Mouse (Mus musculus): ENCODE data around the gene Plekhg6. TPM values are rescaled to one million over a fixed set of nuclear protein-coding genes. Genes with fewer than 3 reads are reported as not detected.

Plekhg6 gene
- total RNA-seq, 2 experiments from 2014 or later = 0.30 to 0.34 TPM

DNA sequence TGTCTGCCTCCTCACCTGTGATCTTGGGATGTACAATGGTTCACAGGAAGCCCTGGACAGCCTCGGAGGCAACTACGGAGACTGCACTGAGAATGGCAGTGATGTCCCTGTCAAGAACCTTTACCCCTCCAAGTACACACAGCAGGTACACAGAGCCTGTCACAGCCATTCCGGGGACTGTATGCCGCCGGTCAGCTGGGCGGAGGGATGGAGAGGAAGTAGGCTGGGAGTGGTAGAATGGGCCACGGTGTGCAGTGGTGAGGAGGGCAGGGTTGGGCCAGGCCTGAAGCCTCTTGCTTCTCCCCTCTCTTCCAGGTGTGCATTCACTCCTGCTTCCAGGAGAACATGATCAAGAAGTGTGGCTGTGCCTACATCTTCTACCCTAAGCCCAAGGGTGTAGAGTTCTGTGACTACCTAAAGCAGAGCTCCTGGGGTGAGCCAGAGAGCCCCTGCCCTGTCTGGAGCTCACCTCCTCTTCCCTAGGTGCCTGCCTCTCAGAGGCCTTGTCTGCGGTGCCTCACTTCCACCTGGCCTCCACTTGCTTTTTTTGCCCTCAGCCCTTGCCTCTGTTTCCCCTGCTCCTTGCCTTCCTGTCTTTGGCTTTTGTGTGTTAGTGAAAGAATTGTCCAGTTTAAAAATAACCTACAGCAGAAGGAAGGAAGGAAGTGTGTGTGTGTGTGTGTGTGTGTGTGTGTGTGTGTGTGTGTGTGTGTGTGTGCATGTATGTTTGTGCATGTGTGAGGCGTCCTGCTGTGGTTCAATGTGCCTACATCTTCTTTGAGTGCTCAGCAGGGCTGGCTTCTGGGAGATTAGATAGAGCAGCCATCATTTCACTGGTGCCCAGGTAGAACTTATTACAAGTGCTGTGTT, 41.6 kb downstream of the Plekhg6 start:
- TF ChIP-seq CTCF (IDR thresholded peaks at IDR 0.05) = no peak
- no peak for DNase-seq (ENCODE audit: extremely low spot score in 1 of 2, low spot score in 2 of 2)
- intact Hi-C loops (cut with DNase I) = no loop called here
- no peak overlapping the region for H3K27ac ChIP-seq
- no peak overlapping the region for H3K4me3 ChIP-seq

DNA sequence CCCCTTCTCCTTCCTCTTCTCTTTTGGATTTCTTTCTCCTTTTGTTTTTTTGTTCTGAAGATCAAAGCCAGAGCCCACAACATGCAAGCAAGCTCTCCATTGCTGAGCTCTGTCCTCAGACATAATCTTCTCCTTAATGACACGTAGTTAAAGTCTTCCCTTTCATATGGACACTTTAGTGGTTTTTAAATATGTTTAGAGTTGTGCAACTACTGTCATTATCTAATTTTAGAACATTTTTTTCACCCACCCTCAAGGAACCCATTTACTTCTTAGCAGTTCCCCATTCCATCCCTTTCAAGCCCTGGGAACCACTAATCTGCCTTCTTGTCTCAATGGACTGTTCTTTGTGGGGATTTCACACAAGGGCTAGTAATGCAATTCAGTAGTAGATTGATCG, 46.2 kb downstream of the Plekhg6 start:
- Histone ChIP-seq H3K27ac (no peak overlapping the region), H3K4me3 (no peak overlapping the region)
- no peak for TF ChIP-seq CTCF (IDR thresholded peaks at IDR 0.05)
- intact Hi-C loops (cut with DNase I) = no loop called here
- DNase-seq (ENCODE audit: extremely low spot score in 1 of 2, low spot score in 2 of 2) = no peak

DNA sequence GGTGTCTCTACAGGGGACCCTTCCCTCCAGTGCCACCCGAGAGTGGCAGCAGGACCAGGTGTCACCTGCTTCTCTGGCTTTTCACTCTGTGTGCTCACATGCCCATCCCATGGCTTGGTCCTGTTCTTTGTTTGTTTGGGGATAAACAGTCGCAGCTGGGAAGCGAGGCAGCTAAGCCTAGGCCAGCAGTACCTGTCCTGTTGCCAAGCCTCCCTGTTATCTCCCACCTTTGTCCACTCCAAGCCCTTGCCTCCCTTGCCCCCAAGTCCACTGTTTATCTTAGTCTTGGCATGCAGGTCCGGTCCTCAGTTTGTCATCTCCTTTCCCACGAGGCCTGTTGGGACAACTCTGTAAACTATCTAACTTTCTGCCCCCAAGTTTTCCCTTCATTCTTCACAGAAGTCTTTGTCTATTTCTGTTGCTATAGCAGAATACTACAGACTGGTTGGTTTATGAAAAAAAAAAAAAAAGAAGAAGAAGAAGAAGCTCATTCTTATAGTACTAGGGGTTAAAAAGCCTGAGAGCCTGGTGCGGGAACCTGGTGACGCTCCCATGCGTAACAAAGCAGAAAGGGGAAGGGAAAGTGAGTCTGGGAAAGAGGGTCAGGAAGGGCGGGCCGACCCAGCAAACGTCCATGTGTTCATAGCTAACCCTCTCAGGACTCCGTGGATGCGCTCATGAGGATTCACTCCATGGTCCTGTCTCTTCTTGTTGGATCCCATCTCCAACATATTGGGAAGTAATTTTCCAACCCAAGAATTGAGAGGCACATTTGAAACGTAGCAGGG, 47.3 kb downstream of the Plekhg6 start:
- no peak overlapping the region for H3K27ac ChIP-seq
- intact Hi-C loops (cut with DNase I) = no loop called here
- no peak overlapping the region for H3K4me3 ChIP-seq
- DNase-seq (ENCODE audit: extremely low spot score in 1 of 2, low spot score in 2 of 2) = no peak
- TF ChIP-seq CTCF (IDR thresholded peaks at IDR 0.05) = no peak

DNA sequence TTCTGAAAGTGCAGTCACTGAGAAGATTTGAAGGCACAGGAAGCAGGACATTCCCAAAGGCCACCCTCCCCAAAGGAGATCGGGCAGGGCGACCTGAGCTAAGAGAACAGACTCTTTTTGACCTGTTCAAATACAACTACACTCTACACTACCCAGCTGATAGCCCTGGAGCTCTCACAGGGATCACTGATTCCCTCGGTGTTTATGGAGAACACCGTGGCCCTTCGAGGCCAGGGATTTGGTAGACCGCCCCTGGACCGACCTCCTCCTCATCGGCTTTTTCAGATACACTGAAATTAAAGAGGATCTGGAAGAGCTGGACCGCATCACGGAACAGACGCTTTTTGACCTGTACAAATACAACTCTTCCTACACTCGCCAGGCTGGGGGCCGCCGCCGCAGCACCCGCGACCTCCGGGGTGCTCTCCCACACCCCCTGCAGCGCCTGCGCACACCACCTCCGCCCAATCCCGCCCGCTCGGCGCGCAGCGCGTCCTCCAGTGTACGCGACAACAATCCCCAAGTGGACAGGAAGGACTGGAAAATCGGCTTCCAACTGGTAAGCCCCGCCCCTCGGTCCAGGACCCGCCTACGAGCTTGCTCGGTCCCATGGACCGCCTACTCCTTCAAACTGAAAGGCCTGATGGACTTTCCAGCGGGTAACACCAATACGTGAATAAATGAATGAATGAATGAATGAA, 49.8 kb downstream of the Plekhg6 start:
- H3K27ac ChIP-seq = peak overlapping the region; percentile 52
- peak overlapping the region; percentile 64 for H3K4me3 ChIP-seq
- intact Hi-C loops (cut with DNase I) = no loop called here
- peak; percentile 71 to 74 for DNase-seq (ENCODE audit: extremely low spot score in 1 of 2, low spot score in 2 of 2)
- no peak; the same call in 1 of the 2 replicates for TF ChIP-seq CTCF (IDR thresholded peaks at IDR 0.05)

DNA sequence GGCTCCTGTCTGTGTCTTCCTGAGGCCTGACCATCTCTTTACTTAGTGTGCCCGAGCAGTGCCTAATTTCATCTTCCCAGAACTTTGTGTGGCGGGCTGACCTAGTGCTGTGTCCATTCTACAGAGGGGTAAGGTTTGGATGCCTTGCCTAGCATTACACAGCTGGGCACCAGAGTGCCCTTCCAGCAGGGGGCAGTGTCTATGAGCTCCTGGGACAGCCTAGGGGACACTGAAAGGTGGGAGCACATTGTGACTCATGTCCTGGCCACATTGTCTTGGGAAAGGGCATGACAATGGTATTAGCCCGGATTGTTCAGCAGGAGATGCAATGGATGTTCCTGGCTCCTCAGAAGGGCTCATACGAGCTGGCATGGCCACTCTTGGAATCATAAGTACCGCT, 52.4 kb downstream of the Plekhg6 start:
- H3K4me3 ChIP-seq = no peak overlapping the region
- intact Hi-C loops (cut with DNase I) = no loop called here
- no peak for DNase-seq (ENCODE audit: extremely low spot score in 1 of 2, low spot score in 2 of 2)
- H3K27ac ChIP-seq = no peak overlapping the region
- peak; percentile 51 for TF ChIP-seq CTCF (IDR thresholded peaks at IDR 0.05)

DNA sequence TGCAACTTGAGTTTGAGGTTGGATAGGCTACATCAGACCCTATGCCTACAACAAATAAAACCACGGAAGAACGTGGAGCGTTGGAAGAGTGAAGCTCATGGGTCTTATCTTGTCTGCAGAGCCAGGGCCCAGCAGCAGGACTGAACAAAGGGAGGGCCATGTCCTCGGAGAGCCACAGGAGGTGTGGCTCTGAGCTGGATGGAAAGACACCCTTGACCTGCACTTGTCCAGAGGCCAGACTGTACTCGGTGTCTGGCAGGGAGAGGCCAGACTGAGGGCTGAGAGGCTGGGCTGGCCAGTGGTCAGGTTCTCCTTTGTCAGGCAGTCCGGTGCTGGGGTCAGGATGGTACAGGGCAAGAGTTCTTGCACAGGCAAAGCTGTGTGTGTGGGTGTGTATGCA, 55.3 kb downstream of the Plekhg6 start:
- no peak overlapping the region for H3K27ac ChIP-seq
- DNase-seq (ENCODE audit: extremely low spot score in 1 of 2, low spot score in 2 of 2) = no peak
- intact Hi-C loops (cut with DNase I) = no loop called here
- no peak overlapping the region for H3K4me3 ChIP-seq
- no peak for TF ChIP-seq CTCF (IDR thresholded peaks at IDR 0.05)

DNA sequence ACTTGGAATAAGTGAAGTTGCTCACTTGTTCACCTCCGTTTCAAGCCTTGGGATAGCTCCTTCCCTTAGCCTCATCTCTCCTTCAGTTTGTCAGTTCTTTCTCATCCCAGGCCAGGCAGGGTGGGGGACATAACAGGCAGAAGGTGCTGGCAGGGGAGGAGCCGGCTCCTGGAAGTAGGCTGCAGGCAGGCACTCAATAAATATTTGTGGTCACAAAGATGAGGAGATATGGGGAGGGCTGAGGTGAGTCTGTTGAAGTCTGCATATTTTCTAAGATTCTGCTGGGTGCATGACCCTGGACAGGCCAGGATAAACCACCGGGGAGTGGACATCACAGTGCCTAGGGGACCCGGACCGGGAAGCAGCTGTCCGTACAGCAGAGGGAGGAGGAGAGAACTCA, 57.0 kb downstream of the Plekhg6 start:
- no peak for TF ChIP-seq CTCF (IDR thresholded peaks at IDR 0.05)
- DNase-seq (ENCODE audit: extremely low spot score in 1 of 2, low spot score in 2 of 2) = no peak
- Histone ChIP-seq H3K27ac (no peak overlapping the region), H3K4me3 (no peak overlapping the region)
- intact Hi-C loops (cut with DNase I) = no loop called here

DNA sequence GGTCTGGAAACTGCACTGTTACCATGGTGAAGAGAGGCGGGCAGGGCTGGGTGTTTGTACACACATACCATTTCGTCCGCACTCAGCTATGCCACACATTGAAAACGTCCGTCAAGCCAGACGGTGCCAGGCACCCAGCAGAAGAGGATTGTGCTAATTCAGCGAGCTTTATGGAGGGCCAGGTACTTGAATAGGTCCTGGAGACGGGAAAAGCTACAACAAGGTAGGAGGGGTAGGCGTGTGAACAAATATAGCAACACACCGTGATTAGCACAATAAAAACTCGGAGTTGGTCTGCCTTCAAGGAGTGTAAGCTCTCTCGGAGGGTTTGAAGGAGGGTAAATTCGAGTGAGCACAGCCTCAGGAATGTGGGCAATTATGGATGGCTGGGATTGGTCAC, 57.8 kb downstream of the Plekhg6 start:
- Histone ChIP-seq H3K4me3 (no peak overlapping the region), H3K27ac (no peak overlapping the region)
- no peak for TF ChIP-seq CTCF (IDR thresholded peaks at IDR 0.05)
- intact Hi-C loops (cut with DNase I) = no loop called here
- no peak for DNase-seq (ENCODE audit: extremely low spot score in 1 of 2, low spot score in 2 of 2)

DNA sequence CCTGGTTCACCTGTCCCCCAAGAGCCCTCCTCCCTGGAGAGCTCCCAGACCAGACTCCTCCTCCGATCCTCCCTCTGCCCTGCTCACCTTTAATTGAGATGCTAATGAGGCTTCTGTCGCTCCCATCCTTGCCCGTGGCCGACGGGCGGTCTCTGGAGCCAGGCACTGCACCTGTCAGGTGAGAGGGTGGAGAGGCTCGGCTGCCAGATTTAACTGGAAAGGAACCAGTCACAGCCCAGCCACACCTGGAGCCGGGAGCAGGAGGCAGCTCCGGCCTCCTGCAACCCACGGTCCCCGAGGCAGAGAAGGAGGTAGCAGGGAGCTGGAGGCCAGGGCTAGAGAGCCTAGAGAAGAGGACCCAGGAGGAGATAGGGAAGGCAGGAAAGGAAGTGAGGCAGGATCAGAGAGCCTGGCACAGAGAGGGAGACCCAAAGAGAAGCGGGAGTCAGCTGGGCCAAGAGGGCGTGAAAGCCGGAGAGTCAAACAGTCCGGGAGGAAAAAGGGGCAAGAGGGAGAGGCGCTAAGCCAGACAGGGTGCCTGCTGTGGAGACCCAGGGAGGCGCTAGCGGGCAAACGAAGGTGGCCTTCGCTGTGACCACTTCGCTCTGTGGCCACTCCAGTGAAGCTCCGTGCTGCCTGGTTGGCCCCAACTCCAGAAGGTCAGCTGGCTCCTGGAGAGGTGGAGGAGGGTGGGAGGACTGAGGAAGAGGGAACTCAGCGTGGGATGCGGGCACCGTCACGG, 59.3 kb downstream of the Plekhg6 start:
- peak in 1 of 2 experiments; percentile 22 for DNase-seq (ENCODE audit: extremely low spot score in 1 of 2, low spot score in 2 of 2)
- Histone ChIP-seq H3K4me3 (no peak overlapping the region), H3K27ac (no peak overlapping the region)
- intact Hi-C loops (cut with DNase I) = no loop called here
- TF ChIP-seq CTCF (IDR thresholded peaks at IDR 0.05) = no peak

DNA sequence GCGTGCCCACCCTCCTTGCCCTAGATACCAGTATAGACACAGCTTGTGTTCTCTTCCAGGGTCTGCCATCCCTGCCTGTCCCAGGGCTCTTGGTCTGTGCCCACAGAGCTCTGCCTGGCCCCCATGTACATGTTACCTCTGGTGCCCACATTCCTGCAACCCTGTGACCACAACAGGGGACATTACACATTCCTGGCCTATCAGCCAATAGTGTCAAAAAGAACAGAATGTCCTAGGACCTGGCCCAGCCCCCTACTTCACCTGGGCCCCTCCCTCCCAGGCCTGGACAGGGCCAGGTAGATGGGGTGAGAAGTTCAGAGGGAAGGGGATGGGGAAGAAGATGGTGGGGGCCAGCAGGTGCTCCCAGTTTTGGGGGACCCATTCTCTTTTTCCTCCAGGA, 60.3 kb downstream of the Plekhg6 start, which contains the start of gene Scnn1a:
Scnn1a (plus strand) TSS at position 337 of the 400 bp plus-strand sequence.
- TF ChIP-seq CTCF (IDR thresholded peaks at IDR 0.05) = no peak
- H3K27ac ChIP-seq = no peak within 1 kb of the TSS
- DNase-seq (ENCODE audit: extremely low spot score in 1 of 2, low spot score in 2 of 2) = no peak
- no peak within 1 kb of the TSS for H3K4me3 ChIP-seq
- intact Hi-C loops (cut with DNase I) = no loop called here

DNA sequence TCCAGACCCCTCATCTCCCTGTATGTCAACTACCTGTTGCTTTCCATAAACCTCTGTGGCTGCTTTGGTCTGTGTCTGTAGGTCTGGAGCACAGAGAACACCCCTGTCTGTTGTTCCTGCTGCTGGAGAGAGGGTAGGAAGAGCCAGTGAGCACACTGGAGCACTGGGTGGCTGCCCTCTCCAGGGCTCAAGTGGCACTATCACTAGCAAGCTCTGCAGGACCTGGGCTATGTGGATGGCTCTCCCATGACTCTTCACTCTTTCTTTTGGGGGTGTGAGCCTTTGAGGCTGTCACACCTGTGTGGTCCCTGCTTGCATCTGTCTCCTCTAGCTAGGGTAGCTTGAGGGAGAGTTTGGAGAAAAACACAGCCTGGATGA, 60.7 kb downstream of the Plekhg6 start:
- DNase-seq (ENCODE audit: extremely low spot score in 1 of 2, low spot score in 2 of 2) = no peak
- TF ChIP-seq CTCF (IDR thresholded peaks at IDR 0.05) = no peak
- H3K27ac ChIP-seq = no peak overlapping the region
- intact Hi-C loops (cut with DNase I) = no loop called here
- H3K4me3 ChIP-seq = no peak overlapping the region
